Mouse (Mus musculus): ENCODE data around the gene Zic2. TPM values are rescaled to one million over a fixed set of nuclear protein-coding genes. Genes with fewer than 3 reads are reported as not detected.

Gene Zic2
- polyA plus RNA-seq, 1 experiment from 2014 or later = not detected

DNA sequence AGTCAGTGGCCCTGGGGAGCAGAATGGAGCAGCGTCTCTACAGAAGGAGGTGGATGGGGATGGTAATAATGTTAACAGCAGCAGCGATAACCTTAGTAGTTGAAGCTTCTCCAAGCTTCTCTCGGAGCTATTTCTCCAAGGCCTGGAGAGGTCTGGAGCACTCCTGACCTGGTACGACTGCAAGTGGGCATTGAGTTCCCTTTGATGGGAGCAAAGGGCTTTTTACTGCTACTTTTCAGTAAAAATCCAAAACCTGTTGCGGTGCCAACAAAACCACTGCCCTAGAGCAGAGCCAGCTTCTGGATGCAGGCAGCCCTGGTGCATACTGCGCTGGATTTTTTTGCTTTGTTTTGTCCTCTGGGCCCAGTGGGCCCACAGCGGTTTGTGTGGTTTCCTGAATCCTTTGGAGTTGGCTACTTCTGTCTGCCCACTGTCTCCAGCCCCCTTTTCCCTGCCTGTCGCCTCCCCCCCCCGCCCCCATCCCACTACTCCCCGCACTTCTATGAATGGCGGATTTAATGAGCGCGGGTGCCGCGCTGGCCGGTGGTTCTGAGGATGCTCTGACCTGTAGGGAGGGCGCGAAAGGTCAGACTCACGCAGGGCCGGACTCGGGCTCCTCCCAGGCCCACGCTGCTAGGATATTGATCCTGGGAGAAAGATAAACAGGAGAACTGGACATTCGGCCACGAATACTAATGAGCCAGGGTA is 9.8 kb downstream of the Zic2 start:
- Histone ChIP-seq H3K9ac (ENCODE audit: low read length) (no peak overlapping the region), H3K27me3 (ENCODE audit: control insufficient read depth, insufficient read depth, low read length) (peaks cover 96% of the 10 kb centered on the region), H3K4me1 (ENCODE audit: control insufficient read depth in 2 of 2, insufficient read depth in 2 of 2, low read length in 2 of 2) (no peaks in the 10 kb centered on the region), H3K27ac (replicated peaks in 1 of 2; ENCODE audit: control insufficient read depth in 1 of 2, insufficient read depth in 1 of 2, low read depth in 2 of 2, low read length in 2 of 2) (no peak overlapping the region), H3K36me3 (ENCODE audit: control insufficient read depth, insufficient read depth, low read length) (no peaks in the 10 kb centered on the region), H3K4me3 (ENCODE audit: control insufficient read depth in 1 of 2, insufficient read depth in 1 of 2, low read depth in 1 of 2, low read length in 2 of 2) (no peak overlapping the region), H3K9me3 (ENCODE audit: control insufficient read depth, low read length) (no peaks in the 10 kb centered on the region), H3K4me2 (ENCODE audit: low read length) (no peak overlapping the region)
- 2% methylated on average over 23 of the region's 24 CpGs for WGBS
- ATAC-seq (ENCODE audit: insufficient number of reproducible peaks, insufficient read depth, low FRiP score, low read depth) = no peak

DNA sequence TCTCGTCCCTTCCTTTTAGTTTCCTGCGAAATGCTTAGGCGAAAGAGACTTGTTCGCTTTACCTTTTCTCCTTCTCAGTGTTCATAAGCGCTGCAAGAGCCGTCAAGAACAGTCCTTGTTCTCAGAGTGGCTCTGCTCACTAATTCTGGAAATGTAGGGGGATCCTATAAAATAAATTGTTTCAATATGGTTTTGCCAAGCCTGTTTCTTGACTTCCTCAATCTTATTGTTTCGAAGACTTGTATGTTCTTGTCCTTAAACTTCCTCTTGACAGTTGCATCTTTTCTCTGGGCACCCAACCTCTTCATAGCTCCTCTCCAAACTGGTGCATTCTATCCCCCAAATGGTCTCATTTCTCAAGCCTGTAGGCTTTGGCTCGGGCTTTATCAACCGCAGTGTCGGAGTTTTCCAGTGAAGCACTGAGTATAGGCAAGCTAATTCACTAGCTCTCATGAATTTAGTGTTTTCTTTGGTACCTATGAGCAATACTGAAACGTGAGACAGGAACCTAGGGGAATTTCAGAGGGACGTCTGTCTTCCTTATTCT is 10.5 kb downstream of the Zic2 start:
- 5% methylated on average over 12 of the region's 12 CpGs for WGBS
- H3K4me1 ChIP-seq (ENCODE audit: control insufficient read depth in 2 of 2, insufficient read depth in 2 of 2, low read length in 2 of 2) = peaks cover 0 to 6% of the 10 kb centered on the region in 2 experiments; a peak in 2 of 4 replicates
- H3K4me3 ChIP-seq (ENCODE audit: control insufficient read depth in 1 of 2, insufficient read depth in 1 of 2, low read depth in 1 of 2, low read length in 2 of 2) = no peak overlapping the region
- H3K27me3 ChIP-seq (ENCODE audit: control insufficient read depth, insufficient read depth, low read length) = peaks cover 96% of the 10 kb centered on the region
- H3K4me2 ChIP-seq (ENCODE audit: low read length) = no peak overlapping the region
- no peak overlapping the region for H3K27ac ChIP-seq (replicated peaks in 1 of 2; ENCODE audit: control insufficient read depth in 1 of 2, insufficient read depth in 1 of 2, low read depth in 2 of 2, low read length in 2 of 2)
- ATAC-seq (ENCODE audit: insufficient number of reproducible peaks, insufficient read depth, low FRiP score, low read depth) = no peak
- H3K36me3 ChIP-seq (ENCODE audit: control insufficient read depth, insufficient read depth, low read length) = no peaks in the 10 kb centered on the region
- no peaks in the 10 kb centered on the region for H3K9me3 ChIP-seq (ENCODE audit: control insufficient read depth, low read length)
- H3K9ac ChIP-seq (ENCODE audit: low read length) = no peak overlapping the region

DNA sequence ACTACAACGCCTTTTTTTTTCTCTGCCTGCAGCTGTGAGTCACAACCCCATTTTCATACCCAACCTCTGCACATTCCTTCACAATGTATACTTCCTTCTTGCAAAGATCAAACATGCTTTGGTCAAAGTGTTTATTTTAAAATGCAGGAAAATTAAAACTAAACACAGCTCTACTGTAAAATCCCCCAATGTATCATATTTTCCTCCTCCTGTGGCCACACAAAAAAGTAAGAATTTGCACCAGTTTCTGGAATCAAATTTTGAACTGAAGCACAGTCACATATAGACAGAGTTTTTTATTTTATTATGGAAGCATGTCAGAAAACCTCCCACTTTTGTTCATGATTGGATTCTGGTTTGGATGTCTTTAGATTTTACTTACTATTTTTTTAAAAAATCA is 11.4 kb downstream of the Zic2 start:
- H3K36me3 ChIP-seq (ENCODE audit: control insufficient read depth, insufficient read depth, low read length) = no peaks in the 10 kb centered on the region
- no peak overlapping the region for H3K9ac ChIP-seq (ENCODE audit: low read length)
- no peak overlapping the region for H3K4me2 ChIP-seq (ENCODE audit: low read length)
- no peak overlapping the region for H3K4me3 ChIP-seq (ENCODE audit: control insufficient read depth in 1 of 2, insufficient read depth in 1 of 2, low read depth in 1 of 2, low read length in 2 of 2)
- peaks cover 0 to 7% of the 10 kb centered on the region in 2 experiments; a peak in 2 of 4 replicates for H3K4me1 ChIP-seq (ENCODE audit: control insufficient read depth in 2 of 2, insufficient read depth in 2 of 2, low read length in 2 of 2)
- no peaks in the 10 kb centered on the region for H3K9me3 ChIP-seq (ENCODE audit: control insufficient read depth, low read length)
- H3K27ac ChIP-seq (replicated peaks in 1 of 2; ENCODE audit: control insufficient read depth in 1 of 2, insufficient read depth in 1 of 2, low read depth in 2 of 2, low read length in 2 of 2) = no peak overlapping the region
- H3K27me3 ChIP-seq (ENCODE audit: control insufficient read depth, insufficient read depth, low read length) = peaks cover 96% of the 10 kb centered on the region
- 15% methylated on average over 1 of the region's 1 CpGs for WGBS
- ATAC-seq (ENCODE audit: insufficient number of reproducible peaks, insufficient read depth, low FRiP score, low read depth) = no peak

GRCm38 (mm10) chr14:122487366-122487765 is 12.1 kb downstream of the Zic2 start:
- Histone ChIP-seq H3K4me2 (ENCODE audit: low read length) (no peak overlapping the region), H3K9me3 (ENCODE audit: control insufficient read depth, low read length) (no peaks in the 10 kb centered on the region), H3K4me1 (ENCODE audit: control insufficient read depth in 2 of 2, insufficient read depth in 2 of 2, low read length in 2 of 2) (peaks cover 0 to 7% of the 10 kb centered on the region in 2 experiments; a peak in 2 of 4 replicates), H3K9ac (ENCODE audit: low read length) (no peak overlapping the region), H3K4me3 (ENCODE audit: control insufficient read depth in 1 of 2, insufficient read depth in 1 of 2, low read depth in 1 of 2, low read length in 2 of 2) (no peak overlapping the region), H3K27me3 (ENCODE audit: control insufficient read depth, insufficient read depth, low read length) (peaks cover 92% of the 10 kb centered on the region), H3K27ac (replicated peaks in 1 of 2; ENCODE audit: control insufficient read depth in 1 of 2, insufficient read depth in 1 of 2, low read depth in 2 of 2, low read length in 2 of 2) (no peak overlapping the region), H3K36me3 (ENCODE audit: control insufficient read depth, insufficient read depth, low read length) (no peaks in the 10 kb centered on the region)
- 3% methylated on average over 5 of the region's 5 CpGs for WGBS
- ATAC-seq (ENCODE audit: insufficient number of reproducible peaks, insufficient read depth, low FRiP score, low read depth) = no peak

DNA sequence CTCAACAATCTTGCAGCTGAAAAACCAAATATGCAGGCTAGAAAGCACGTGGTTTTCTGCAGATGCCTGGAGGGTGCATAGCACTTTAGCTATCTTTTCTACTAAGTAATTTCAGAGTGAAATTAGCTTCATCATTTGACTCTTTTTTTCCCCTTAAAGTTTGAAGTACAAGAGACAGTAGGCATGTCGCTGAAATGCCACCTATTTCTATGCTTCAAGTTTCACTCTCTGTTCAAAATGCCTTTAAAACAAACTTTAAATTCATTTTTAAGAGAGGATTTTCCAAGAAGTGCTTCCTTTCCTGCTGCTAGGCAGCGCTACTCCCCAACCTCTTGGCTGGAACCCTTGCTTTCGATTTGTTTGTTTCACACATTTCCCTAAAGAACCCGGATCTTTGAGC is 13.8 kb downstream of the Zic2 start:
- no peak overlapping the region for H3K27ac ChIP-seq (replicated peaks in 1 of 2; ENCODE audit: control insufficient read depth in 1 of 2, insufficient read depth in 1 of 2, low read depth in 2 of 2, low read length in 2 of 2)
- H3K9me3 ChIP-seq (ENCODE audit: control insufficient read depth, low read length) = 0 out of 2 replicates have a peak, but pooled peaks cover 3% of the 10 kb centered on the region
- no peak overlapping the region for H3K9ac ChIP-seq (ENCODE audit: low read length)
- H3K4me3 ChIP-seq (ENCODE audit: control insufficient read depth in 1 of 2, insufficient read depth in 1 of 2, low read depth in 1 of 2, low read length in 2 of 2) = no peak overlapping the region
- WGBS = 1% methylated on average over 5 of the region's 5 CpGs
- no peak for ATAC-seq (ENCODE audit: insufficient number of reproducible peaks, insufficient read depth, low FRiP score, low read depth)
- peaks cover 0 to 7% of the 10 kb centered on the region in 2 experiments; a peak in 2 of 4 replicates for H3K4me1 ChIP-seq (ENCODE audit: control insufficient read depth in 2 of 2, insufficient read depth in 2 of 2, low read length in 2 of 2)
- H3K36me3 ChIP-seq (ENCODE audit: control insufficient read depth, insufficient read depth, low read length) = no peaks in the 10 kb centered on the region
- H3K4me2 ChIP-seq (ENCODE audit: low read length) = no peak overlapping the region
- peaks cover 89% of the 10 kb centered on the region for H3K27me3 ChIP-seq (ENCODE audit: control insufficient read depth, insufficient read depth, low read length)

GRCm38 (mm10) chr14:122489686-122490414 is 14.6 kb downstream of the Zic2 start:
- Histone ChIP-seq H3K36me3 (ENCODE audit: control insufficient read depth, insufficient read depth, low read length) (no peaks in the 10 kb centered on the region), H3K27me3 (ENCODE audit: control insufficient read depth, insufficient read depth, low read length) (peaks cover 81% of the 10 kb centered on the region), H3K4me2 (ENCODE audit: low read length) (no peak overlapping the region), H3K9ac (ENCODE audit: low read length) (no peak overlapping the region), H3K4me1 (ENCODE audit: control insufficient read depth in 2 of 2, insufficient read depth in 2 of 2, low read length in 2 of 2) (peaks cover 0 to 7% of the 10 kb centered on the region in 2 experiments; a peak in 2 of 4 replicates), H3K27ac (replicated peaks in 1 of 2; ENCODE audit: control insufficient read depth in 1 of 2, insufficient read depth in 1 of 2, low read depth in 2 of 2, low read length in 2 of 2) (no peak overlapping the region), H3K4me3 (ENCODE audit: control insufficient read depth in 1 of 2, insufficient read depth in 1 of 2, low read depth in 1 of 2, low read length in 2 of 2) (peak overlapping the region in 1 of 2 experiments; percentile 28; a peak in 1 of 4 replicates), H3K9me3 (ENCODE audit: control insufficient read depth, low read length) (0 out of 2 replicates have a peak, but pooled peaks cover 3% of the 10 kb centered on the region)
- no peak for ATAC-seq (ENCODE audit: insufficient number of reproducible peaks, insufficient read depth, low FRiP score, low read depth)
- 7% methylated on average over 12 of the region's 12 CpGs for WGBS

GRCm38 (mm10) chr14:122490441-122491328 is 15.4 kb downstream of the Zic2 start, which contains the start of gene Gm10837:
Gm10837 (plus strand) TSS chr14:122490586.
- H3K9me3 ChIP-seq (ENCODE audit: control insufficient read depth, low read length) = 0 out of 2 replicates have a peak, but pooled peaks cover 3% of the 10 kb centered on the region
- no peak for ATAC-seq (ENCODE audit: insufficient number of reproducible peaks, insufficient read depth, low FRiP score, low read depth)
- no peaks in the 10 kb centered on the region for H3K36me3 ChIP-seq (ENCODE audit: control insufficient read depth, insufficient read depth, low read length)
- peaks cover 0 to 7% of the 10 kb centered on the region in 2 experiments; a peak in 2 of 4 replicates for H3K4me1 ChIP-seq (ENCODE audit: control insufficient read depth in 2 of 2, insufficient read depth in 2 of 2, low read length in 2 of 2)
- H3K9ac ChIP-seq (ENCODE audit: low read length) = no peak within 1 kb of the TSS
- H3K27ac ChIP-seq (replicated peaks in 1 of 2; ENCODE audit: control insufficient read depth in 1 of 2, insufficient read depth in 1 of 2, low read depth in 2 of 2, low read length in 2 of 2) = no peak within 1 kb of the TSS
- H3K4me3 ChIP-seq (ENCODE audit: control insufficient read depth in 1 of 2, insufficient read depth in 1 of 2, low read depth in 1 of 2, low read length in 2 of 2) = peak within 1 kb of the TSS; percentile 0 to 28; a peak in 2 of 4 replicates
- peak within 1 kb of the TSS; percentile 54 for H3K4me2 ChIP-seq (ENCODE audit: low read length)
- 2% methylated on average over 47 of the region's 51 CpGs for WGBS
- H3K27me3 ChIP-seq (ENCODE audit: control insufficient read depth, insufficient read depth, low read length) = peaks cover 73% of the 10 kb centered on the region

Data from heart, embryonic 14.5 days (tissue).